Mouse (Mus musculus): ENCODE results near the gene Tmprss6.

The Tmprss6 gene

DNA sequence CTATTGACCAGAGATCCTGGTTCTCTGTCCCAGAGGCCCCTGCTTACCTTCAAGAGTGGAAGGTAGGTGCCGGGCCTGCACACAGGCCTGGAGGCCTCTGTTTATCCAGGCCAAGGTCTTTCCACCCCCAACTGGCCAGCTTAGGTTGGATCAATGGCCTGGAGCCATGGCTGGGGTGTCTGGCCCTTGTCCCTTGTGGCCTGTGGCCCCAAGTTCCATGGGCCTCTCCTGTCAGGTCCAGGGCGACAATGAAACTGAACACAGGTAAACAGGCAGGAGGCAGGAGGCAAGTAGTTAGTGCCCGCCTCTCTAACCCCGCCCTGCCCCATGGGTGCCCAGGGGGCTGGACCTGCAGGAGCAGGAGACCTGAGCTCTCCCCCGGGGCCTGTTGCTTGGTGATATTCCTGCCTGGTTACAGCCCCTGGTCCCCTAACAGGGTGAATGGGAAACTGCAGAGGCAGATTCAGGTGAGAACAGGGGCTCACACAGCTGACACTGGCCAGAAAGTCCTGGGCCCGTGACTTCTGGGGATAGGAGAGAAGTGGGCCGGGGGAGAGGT lies at the start of gene Tmprss6:
Tmprss6 (minus strand) TSS at position 256 of the 559 bp plus-strand sequence.
- DNase-seq (ENCODE audit: extremely low spot score), result no peak

DNA sequence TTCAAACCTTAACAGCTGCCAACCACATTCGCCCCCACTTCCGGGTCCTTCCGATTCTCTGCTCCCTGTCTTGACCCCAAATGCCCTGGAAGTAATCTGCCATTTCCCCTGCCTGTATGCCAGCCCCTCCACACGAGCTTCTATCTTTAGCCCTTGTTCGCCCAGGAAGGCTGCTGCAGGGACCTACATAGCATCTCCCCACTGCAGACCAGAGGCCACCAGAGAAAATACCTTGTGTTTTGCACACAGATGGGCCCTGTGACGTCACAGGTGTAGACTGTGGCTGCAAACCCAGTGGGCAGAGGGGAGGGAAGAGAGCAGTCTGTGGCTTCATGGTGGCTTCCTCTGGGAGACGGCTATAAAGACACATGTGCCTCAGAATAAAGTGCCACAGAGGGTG lies 49.8 kb upstream of the Tmprss6 start:
- DNase-seq (ENCODE audit: extremely low spot score), result no peak

DNA sequence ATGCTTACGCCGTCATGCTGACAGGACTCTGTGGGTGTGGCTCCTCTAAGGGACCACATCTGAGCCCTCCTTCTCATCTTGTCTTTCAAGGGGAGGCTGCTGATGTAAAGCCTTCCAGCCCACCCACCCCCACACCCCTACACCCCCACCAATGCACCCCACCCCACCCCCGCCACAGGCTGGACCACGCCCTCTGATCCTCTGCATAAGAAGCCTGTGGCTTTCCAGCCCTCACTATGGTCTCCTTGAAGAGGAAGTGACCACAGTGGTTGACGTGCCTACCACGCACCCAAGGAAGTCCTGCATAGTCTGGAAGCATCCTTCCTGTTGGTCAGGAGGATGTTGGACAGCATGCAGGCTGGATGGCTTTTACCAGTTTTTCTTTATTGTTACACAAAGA lies 47.3 kb upstream of the Tmprss6 start:
- no peak for DNase-seq (ENCODE audit: extremely low spot score)

DNA sequence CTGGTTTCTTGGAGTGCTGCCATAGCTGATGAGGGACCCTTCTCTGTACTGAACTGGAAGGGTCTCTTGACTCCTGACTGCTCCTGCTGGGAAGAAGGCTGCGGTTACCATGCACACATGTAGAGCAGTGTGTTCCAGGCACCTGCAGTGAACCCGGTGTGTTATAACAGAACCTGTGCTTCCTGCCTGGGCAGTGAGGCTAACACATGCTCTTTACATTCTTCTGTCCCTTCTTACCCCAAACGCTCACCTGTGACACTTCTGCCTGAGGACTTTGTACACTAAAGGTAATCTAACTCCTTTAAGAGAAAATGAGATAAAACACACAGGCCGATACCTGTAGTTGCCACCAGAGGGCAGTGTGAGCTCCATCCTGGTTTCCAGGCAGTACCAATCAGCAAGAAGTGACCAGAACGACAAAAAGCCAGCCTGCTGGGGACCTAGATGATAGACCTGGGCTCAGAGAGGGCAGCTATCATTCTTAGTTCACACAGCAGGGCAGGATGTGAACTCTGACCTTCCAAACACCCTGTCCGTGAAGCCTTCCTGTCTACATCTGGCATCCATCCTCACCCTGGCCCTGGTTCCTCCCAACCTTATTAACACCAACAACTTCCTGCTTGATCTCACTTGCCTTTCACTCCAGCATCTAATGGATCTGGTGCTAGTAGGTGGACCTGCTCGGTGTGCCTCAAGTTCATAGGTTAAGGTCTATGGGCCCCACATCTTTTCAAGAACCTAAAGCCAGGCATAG lies 46.1 kb upstream of the Tmprss6 start:
- DNase-seq (ENCODE audit: extremely low spot score), result peak; percentile 70

DNA sequence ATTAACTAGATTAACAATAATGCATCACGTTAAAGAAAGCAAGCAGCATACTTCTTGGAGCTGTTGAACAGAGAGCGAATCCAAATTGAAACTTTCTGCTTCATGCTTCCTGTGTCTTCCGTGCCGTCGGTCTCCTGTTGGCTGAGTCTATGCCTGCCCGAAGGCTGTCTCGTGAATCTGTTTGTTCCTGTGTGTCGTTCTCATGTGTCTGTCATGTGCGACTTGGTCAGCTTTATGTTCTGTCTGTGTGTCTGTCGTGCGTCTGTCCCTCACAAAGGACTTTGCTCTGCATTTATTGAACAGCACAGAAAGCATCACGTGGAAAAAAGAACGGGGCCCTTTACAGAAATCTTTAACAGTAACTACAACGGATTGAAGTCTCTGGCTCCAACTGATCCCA lies 44.6 kb upstream of the Tmprss6 start:
- DNase-seq (ENCODE audit: extremely low spot score), result no peak

DNA sequence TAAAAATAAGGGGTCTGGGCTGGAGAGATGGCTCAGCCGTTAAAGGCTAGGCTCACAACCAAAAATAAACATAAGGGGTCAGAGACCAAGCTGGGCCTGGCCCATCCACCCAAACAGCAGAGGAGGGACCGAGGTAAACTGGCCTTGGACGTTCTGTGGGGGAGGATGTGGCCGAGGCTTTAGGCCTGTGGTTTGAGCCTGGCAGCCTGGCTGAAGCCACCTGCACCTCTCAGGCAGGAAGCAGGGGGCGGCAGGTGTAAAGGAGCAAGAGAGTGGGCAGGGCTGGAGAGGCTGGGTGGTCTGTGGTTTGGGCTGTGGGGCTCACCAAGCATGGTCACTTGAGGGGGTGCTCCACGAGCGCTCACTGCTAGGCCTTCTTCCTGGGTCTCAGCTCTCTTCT lies 43.5 kb upstream of the Tmprss6 start:
- DNase-seq (ENCODE audit: extremely low spot score), result no peak

DNA sequence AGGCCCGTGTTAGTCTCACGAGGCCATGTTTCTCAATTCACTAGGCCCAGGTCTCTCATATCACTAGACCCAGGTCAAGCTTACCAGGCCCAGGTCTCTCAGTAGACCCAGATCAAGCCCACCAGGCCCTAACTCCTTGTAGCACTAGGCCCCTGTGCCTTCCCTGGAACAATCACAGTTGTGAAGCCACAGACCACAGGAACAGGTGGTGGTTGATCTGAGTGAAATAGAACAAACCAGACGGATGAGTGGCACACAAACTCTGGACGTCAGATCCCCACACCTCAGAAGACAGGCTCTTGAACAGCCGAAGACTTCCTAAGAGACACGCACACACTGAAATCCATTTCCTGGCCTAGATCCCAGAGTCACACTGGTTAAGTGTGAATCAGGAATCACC lies 42.3 kb upstream of the Tmprss6 start:
- DNase-seq (ENCODE audit: extremely low spot score), result no peak

DNA sequence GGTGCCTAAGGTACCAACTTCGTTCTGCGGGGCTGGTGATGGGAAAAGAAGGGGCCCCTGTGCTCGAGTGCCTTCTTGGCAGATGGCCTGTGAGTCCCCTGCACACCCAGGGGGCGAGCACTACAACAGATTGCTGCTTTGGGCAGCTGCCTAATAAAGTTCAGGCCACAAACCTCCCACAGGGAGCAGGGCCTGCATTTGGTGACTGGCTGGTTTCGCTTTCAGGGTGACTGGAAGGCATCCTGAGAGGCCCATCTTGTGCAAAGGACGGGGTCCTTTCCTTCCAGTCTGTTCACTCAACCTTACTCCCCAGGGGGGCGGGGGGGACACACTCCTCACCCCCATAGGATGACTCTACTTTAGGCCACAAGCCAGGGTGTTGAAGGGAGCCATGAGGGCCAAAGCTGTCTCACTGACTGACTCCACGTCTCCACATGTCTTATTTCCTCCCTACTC lies 41.7 kb upstream of the Tmprss6 start:
- DNase-seq (ENCODE audit: extremely low spot score), result no peak

DNA sequence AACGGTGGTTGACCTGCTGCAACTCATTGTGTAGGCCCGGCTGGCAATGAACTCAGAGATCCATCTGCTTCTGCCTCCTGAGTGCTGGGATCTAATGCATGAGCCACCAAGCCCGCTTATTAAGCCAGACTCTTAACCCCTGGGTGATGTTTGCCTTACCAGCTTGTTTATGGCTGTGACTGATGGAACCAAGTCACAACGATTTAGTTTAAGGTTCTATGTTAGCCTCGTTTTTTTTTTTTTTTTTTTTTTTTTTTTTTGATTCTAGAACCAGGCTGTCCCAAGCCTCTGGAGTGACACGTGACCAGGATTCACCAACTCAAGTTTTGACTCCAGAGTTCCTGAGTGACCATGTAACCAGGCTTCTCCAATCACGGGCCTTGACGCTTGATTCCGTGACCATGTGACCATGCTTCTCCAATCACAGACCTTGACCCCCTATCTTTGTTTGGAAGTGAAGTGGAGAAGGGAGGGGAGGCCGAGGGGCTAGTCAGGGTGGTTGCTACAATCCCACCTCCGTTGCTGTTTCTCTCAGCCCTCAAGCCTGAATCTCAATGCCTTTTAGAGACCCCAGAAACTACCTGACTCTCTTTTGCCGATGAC lies 41.0 kb upstream of the Tmprss6 start:
- peak; percentile 64 for DNase-seq (ENCODE audit: extremely low spot score)

DNA sequence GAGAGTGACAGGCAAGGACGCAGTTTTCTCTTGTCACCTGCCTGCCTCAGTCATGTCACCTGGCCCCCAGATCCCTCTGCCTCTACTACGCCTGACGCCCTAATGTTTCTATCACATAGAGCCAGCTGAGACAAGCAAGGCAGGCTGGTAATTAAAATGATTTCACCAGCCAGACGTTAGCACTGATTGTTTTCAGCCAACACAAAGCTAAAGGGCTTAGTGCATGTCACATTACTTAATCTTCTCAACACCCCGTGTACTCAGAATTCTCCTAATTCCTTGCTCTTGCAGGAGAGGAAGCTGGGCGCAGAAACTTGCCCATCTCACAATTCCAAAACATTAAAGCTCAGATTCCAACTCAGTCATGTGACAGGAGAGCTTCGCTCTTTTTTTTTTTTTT lies 40.0 kb upstream of the Tmprss6 start:
- no peak for DNase-seq (ENCODE audit: extremely low spot score)

DNA sequence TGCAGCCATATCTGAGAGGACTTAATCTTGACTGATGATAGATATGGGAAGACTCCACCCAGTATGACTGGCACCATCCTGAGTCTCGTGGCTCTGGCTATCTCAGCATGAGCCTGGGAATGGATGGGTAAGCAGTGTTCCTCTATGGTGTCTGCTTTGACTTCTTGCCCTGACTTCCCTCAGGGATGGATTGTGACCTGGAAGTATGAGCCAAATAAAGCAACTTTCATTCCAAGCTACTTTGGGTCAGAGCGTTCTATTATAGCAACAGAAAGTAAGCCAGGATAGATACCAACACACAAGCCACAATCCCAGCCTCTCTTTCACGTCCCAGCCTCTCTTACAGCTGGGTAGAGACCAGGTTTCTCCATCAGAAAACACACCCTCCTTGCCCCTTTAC lies 37.1 kb upstream of the Tmprss6 start:
- no peak for DNase-seq (ENCODE audit: extremely low spot score)

DNA sequence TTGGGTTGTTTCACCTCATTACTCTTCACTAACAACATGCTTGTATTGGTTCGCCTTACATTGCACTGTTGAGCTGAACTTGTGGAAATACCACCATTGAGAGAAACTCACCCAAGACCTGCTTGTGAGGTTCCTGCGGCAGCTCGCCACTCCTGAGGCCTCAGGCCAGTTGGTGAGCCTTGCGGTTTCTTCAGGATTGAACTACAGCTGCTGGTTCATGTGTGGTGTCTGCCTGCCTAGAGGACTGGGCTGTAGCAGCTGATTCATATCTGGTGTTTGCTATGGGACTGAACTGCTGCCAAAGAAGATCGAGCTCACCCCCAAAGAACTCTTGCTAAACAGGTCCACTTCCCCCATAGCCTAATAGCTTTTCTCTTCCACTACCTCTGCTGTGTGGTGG lies 36.4 kb upstream of the Tmprss6 start:
- no peak for DNase-seq (ENCODE audit: extremely low spot score)

DNA sequence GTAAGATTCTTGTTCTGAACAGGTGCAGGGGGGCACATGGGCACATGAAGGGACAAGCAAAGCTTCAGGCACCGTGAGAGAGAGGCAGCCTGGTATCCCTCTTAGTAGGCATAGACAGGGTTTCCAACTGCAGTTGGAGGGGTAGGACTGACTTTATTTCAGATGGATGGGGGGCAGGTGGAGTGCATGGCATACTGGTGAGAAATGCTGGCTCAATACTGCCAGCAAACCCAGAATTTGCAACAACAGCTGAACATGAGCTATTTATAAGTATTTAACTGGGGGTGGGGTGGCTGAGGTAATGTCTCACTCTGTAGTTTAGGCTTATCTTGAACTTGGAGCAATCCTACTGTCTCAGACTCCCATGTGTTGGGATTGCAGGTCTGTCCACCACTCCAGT lies 35.6 kb upstream of the Tmprss6 start:
- DNase-seq (ENCODE audit: extremely low spot score), result no peak

DNA sequence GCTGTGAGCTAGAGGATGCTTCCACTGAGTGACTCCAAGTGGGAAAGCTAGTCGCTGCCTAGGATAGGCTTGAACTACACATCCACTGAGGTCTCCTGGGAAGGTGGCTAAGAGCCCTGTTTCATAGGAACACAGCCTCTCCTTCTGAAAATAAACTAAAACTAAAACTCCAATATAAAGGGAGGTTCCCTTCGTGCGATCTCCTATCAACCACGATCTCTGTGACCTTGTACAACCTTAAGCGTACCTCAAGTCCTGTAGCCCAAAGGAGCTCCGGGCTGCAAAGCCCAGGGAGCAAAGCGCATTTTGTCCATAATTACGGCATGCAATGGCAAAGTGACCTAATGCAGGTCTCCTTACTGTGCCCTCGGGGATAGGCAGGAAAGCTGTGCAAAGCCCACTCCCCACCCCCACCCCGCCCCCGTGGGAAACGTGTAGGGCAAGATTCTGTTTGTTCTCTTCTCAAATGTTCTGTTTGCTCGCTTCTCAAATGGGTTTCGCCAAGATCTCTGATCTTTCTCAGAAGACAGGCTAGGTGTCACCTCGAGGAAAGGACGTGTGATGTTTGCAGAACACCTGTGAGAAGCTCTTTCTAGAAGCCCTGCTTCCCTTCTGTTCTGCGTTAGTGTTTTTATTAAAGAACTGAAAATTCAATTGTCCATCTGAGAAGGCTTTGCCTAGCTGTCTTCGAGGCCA lies 34.2 kb upstream of the Tmprss6 start:
- DNase-seq (ENCODE audit: extremely low spot score), result no peak

DNA sequence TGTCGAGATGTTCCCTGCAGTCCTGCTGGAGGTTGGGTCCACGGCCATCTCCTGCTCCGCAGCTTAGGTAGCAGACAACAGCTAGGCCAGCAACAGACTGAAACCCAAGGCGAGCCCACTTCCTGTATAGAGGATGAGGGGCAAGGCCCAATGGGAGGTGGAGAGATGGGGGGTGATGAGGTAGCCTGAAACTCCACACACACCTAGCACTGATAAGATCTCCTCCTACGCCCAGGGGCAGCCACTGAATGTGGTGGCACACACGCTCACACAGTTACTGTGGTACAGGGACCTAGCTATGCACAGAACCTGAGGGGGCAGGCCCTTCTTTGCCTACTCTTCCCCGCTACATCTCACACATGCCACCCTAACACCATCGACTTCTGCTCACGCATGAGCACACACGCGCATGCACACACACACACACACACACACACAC lies 26.6 kb upstream of the Tmprss6 start, which contains the start of gene Il2rb:
Il2rb (minus strand) TSS at position 304 of the 439 bp plus-strand sequence.
- DNase-seq (ENCODE audit: extremely low spot score), result no peak

DNA sequence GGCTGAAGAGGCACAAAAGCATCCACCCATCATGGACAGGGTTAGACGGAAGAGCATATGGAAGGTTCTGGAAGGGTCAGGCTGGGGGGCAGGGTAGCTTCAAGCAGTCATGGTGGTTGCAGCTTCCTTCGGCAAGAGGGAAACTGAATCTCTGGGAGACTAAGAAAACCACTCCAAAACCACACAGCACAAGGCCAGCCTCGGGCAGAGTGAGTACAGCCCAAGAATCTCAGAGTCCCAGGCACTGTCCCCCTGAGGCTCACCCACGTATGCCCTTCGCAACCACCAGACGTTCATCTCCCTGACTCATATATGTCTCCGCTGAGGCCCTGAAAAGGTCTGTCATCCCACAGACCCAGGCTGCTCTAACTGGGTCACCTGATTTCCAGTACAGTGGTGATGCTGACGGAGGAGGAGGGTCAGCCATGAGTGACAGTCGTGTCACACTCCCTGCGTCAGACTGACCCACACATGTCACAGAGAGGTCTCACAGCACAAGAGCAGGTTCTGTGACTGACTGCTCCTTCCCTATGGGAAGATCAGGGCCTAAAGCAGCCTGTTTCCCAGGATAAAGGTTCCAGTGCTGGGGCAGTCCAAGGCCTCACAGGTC lies 25.1 kb upstream of the Tmprss6 start:
- DNase-seq (ENCODE audit: extremely low spot score), result no peak

DNA sequence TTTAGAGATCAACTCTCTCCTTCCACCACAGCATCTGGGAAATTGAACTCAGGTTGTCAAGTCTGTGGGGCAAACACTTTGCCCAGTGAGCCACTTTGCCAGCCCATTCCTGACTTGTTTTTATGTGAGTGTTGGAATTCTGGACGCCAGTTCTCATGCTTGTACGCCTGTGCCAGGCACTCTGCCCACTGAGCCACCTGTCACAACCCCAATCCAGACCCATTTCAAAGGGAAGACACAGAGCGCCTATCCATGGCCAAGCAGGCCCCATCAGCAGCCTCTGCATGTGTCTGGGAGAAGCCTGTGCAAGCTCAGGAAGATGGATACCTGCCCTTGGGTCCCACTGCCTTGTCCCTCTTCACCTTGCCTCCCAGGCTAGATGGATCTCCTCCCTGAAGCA lies 22.9 kb upstream of the Tmprss6 start:
- no peak for DNase-seq (ENCODE audit: extremely low spot score)

DNA sequence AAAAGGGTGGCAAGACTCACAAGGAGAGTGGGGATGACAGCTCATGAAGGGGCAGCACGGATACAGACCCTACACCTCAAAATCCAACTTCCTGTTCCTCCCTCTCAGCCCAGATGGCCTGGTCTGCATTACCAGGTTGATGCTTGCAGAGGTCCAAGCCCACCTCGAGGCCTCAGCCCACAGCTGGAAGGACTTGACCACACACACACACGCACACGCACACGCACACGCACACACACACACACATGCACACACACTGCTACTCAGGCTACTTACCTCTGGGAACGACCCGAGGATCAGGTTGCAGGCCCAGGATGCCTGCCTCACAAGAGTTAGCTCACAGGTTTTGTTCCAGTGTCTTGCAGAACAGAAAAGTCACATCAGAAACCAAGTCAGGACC lies 21.5 kb upstream of the Tmprss6 start:
- no peak for DNase-seq (ENCODE audit: extremely low spot score)

DNA sequence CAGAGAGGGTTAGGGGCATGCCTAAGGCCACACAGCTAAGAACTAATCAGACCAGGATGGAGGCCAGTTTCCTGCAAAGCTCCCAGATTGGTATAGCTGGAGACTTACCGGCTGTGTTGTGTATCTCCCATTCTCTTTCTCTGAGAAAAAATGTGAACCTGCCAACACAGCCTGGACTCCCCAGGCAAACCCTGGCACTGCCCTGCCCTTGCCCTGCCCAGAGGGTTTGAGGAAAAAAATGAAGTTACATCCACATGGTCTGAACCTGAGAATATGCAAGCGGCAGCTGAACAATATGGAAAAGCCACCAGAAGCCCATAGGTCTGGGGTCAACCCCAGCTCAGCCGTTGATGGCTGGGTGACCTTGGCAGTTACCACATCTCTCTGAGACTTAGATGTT lies 20.8 kb upstream of the Tmprss6 start:
- DNase-seq (ENCODE audit: extremely low spot score), result no peak

DNA sequence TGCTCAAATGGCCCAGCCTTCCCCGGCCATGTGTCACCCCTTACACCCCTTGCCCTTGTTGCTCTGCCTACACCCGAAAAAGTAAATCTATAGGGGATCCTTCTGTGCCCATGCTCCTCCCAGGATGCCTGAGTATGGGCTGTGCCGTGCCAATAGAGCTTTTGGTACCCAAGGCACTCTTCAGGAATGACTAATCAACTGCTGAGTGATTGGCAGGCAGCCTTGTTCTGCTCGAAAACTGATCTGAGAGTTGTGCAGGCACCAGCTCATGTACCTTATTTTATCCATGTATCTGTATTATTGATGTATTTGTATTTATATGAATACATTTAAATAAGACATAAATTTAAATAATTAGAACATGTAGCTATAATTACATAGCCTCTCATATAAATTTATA lies 18.6 kb upstream of the Tmprss6 start:
- DNase-seq (ENCODE audit: extremely low spot score), result no peak

DNA sequence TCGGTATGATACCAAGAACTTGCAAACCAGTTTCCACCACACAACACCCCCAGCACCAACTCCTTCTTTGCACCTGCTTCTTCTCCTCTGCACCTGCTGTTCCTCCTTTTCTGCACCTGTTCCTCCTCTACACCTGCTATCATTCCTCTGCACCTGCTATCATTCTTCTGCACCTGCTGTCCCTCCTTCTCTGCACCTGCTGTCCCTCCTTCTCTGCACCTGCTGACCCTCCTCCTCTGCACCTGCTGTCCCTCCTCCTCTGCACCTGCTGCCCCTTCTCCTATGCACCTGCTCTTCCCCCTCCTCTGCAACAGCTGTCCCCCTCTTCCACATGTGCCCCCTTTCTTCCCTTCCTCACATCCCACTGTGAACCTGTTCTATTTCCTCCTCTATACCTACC lies 18.1 kb upstream of the Tmprss6 start:
- DNase-seq (ENCODE audit: extremely low spot score), result no peak

DNA sequence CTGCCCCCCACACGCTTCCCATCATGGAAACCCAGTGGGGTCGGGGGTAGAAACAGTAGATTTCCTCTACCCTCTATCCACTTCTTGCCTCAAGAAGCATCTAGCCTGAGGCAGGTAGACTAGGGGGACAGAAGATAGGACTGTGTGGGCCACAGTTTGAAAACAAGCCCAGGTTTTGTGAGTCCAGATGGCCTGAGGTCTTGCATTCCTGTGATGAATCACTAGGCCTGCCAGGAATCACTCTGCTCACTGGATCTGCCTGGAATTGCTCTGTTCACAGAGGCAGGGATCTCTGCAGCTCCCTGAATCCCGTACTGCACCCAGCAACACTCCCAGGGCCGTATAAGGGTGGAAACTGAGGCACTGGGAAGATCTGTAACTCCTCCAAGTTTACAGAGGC lies 14.9 kb upstream of the Tmprss6 start:
- no peak for DNase-seq (ENCODE audit: extremely low spot score)

Measured in embryo, embryonic 9.5 days (tissue).